Mouse (Mus musculus) gastrocnemius, postnatal 36 days (tissue): Measurements from ENCODE around the gene Hbs1l. TPM values are rescaled to one million over a fixed set of nuclear protein-coding genes. Genes with fewer than 3 reads are reported as not detected.
A peak's percentile ranks its signal among the peaks of the same experiment; 100 is the strongest.

Source experiments
- DNase-seq, 2 experiments: peaks; one replicate each; pipeline ENCODE4 v3.0.0; 2022
- intact Hi-C: fragments of 180-260 bp; cut with DNase I; formaldehyde crosslinking; loops from one replicate; pipeline ENCODE4 v1.15.1; 2025
- total RNA-seq, 2 experiments: library from RNA; stranded (reverse); gene quantifications; 2 replicates each; pipeline ENCODE4 v1.2.3; 2021

The Hbs1l gene
- total RNA-seq, 2 experiments from 2014 or later: 61.0 to 61.7 TPM

GRCm38 (mm10) chr10:21353890-21354289 lies 58.1 kb downstream of the Hbs1l start:
- DNase-seq: no peak
- intact Hi-C loops: no loop called here

GRCm38 (mm10) chr10:21354506-21354905 lies 58.7 kb downstream of the Hbs1l start:
- no peak for DNase-seq
- intact Hi-C loops: no loop called here

GRCm38 (mm10) chr10:21357986-21358385 lies 62.2 kb downstream of the Hbs1l start:
- no peak for DNase-seq
- intact Hi-C loops: no loop called here

- no peak for DNase-seq
- intact Hi-C loops: no loop called here
These were observed 63.3 kb downstream of the Hbs1l start for GRCm38 (mm10) chr10:21359086-21359485.

GRCm38 (mm10) chr10:21361871-21362270 lies 66.1 kb downstream of the Hbs1l start:
- intact Hi-C loops: no loop called here
- peak in 1 of 2 experiments; percentile 44 for DNase-seq

- intact Hi-C loops: no loop called here
- no peak for DNase-seq
These were observed 67.5 kb downstream of the Hbs1l start for GRCm38 (mm10) chr10:21363297-21363696.

GRCm38 (mm10) chr10:21364946-21365345 lies 69.2 kb downstream of the Hbs1l start:
- no peak for DNase-seq
- intact Hi-C loops: no loop called here

- no peak for DNase-seq
- intact Hi-C loops: no loop called here
These were observed 70.1 kb downstream of the Hbs1l start for GRCm38 (mm10) chr10:21365897-21366296.

GRCm38 (mm10) chr10:21366471-21366870 lies 70.7 kb downstream of the Hbs1l start:
- intact Hi-C loops: no loop called here
- no peak for DNase-seq

GRCm38 (mm10) chr10:21367481-21367880 lies 71.7 kb downstream of the Hbs1l start:
- intact Hi-C loops: no loop called here
- no peak for DNase-seq

GRCm38 (mm10) chr10:21369586-21369985 lies 73.8 kb downstream of the Hbs1l start:
- DNase-seq: no peak
- intact Hi-C loops: no loop called here

GRCm38 (mm10) chr10:21372271-21372670 lies 76.5 kb downstream of the Hbs1l start:
- DNase-seq: no peak
- intact Hi-C loops: no loop called here

- intact Hi-C loops: no loop called here
These were observed 81.1 kb downstream of the Hbs1l start, which contains the start of gene Aldh8a1 for GRCm38 (mm10) chr10:21376682-21377473. TSS of gene Aldh8a1 (plus strand) at chr10:21377291.

GRCm38 (mm10) chr10:21378196-21378944 lies 82.6 kb downstream of the Hbs1l start:
- DNase-seq: no peak
- intact Hi-C loops: no loop called here

More at GRCm38 (mm10) chr10:21376682-21377473, 81.1 kb downstream of the Hbs1l start, which contains the start of gene Aldh8a1:
- DNase-seq: no peak

- DNase-seq: no peak
- intact Hi-C loops: loop anchor here (5.0 to 10.0 kb wide), 2 partner anchors 79 to 212 kb away; partner anchors contain the start of gene 1700020N01Rik
These were observed 87.1 kb downstream of the Hbs1l start for GRCm38 (mm10) chr10:21382914-21383313.

GRCm38 (mm10) chr10:21385111-21385663 lies 89.4 kb downstream of the Hbs1l start:
- intact Hi-C loops: loop anchor here (2.0 to 10.0 kb wide), 2 partner anchors 210 to 626 kb away; partner anchors contain the start of gene 1700020N01Rik

GRCm38 (mm10) chr10:21389075-21389474 lies 93.3 kb downstream of the Hbs1l start:
- intact Hi-C loops: loop anchor here (10.0 kb wide), 1 partner anchor 206 kb away; the partner anchor contains the start of gene 1700020N01Rik
- DNase-seq: no peak

More at GRCm38 (mm10) chr10:21385111-21385663, 89.4 kb downstream of the Hbs1l start:
- DNase-seq: no peak

- intact Hi-C loops: no loop called here
- DNase-seq: no peak
These were observed 94.7 kb downstream of the Hbs1l start for GRCm38 (mm10) chr10:21390440-21390839.

GRCm38 (mm10) chr10:21391286-21391685 lies 95.5 kb downstream of the Hbs1l start:
- DNase-seq: no peak
- intact Hi-C loops: no loop called here

GRCm38 (mm10) chr10:21393390-21393789 lies 97.6 kb downstream of the Hbs1l start:
- no peak for DNase-seq
- intact Hi-C loops: no loop called here
